Mouse (Mus musculus): Measurements from ENCODE around the gene Mvb12a.
"Not testable (repeated sequence)": the region's sequence is repeated elsewhere in the genome, so short reads cannot be mapped to it uniquely, and the experiment has no call there.

Gene Mvb12a

GRCm38 (mm10) chr8:71542632-71543343 lies at the start of gene Mvb12a:
TSS of gene Mvb12a (plus strand) at chr8:71542922.
- peak; percentile 96 to 97 for DNase-seq (ENCODE audit: low spot score in 2 of 2)

- peak; percentile 65 to 77 for DNase-seq (ENCODE audit: low spot score in 2 of 2)
Observed at GRCm38 (mm10) chr8:71495039-71495438, 47.7 kb upstream of the Mvb12a start.

- peak in 1 of 2 experiments; percentile 14 for DNase-seq (ENCODE audit: low spot score in 2 of 2)
Observed at GRCm38 (mm10) chr8:71495811-71496210, 46.9 kb upstream of the Mvb12a start.

- DNase-seq (ENCODE audit: low spot score in 2 of 2) = peak in 1 of 2 experiments; percentile 52
Observed at GRCm38 (mm10) chr8:71496481-71496880, 46.2 kb upstream of the Mvb12a start.

GRCm38 (mm10) chr8:71497077-71497645 lies 45.6 kb upstream of the Mvb12a start:
- no peak for DNase-seq (ENCODE audit: low spot score in 2 of 2)

GRCm38 (mm10) chr8:71497881-71498501 lies 44.7 kb upstream of the Mvb12a start:
- no peak for DNase-seq (ENCODE audit: low spot score in 2 of 2)

GRCm38 (mm10) chr8:71498816-71499690 lies 43.7 kb upstream of the Mvb12a start:
- DNase-seq (ENCODE audit: low spot score in 2 of 2) = no peak

GRCm38 (mm10) chr8:71504349-71504748 lies 38.4 kb upstream of the Mvb12a start:
- no peak for DNase-seq (ENCODE audit: low spot score in 2 of 2)

- DNase-seq (ENCODE audit: low spot score in 2 of 2) = no peak
Observed at GRCm38 (mm10) chr8:71505326-71505725, 37.4 kb upstream of the Mvb12a start.

GRCm38 (mm10) chr8:71505979-71506378 lies 36.7 kb upstream of the Mvb12a start:
- DNase-seq (ENCODE audit: low spot score in 2 of 2) = no peak

- peak; percentile 62 to 77 for DNase-seq (ENCODE audit: low spot score in 2 of 2)
Observed at GRCm38 (mm10) chr8:71507589-71508104, 35.1 kb upstream of the Mvb12a start.

- DNase-seq (ENCODE audit: low spot score in 2 of 2) = no peak
Observed at GRCm38 (mm10) chr8:71509316-71509715, 33.4 kb upstream of the Mvb12a start.

GRCm38 (mm10) chr8:71511644-71512043 lies 31.1 kb upstream of the Mvb12a start, which contains the start of gene Plvap:
TSS of gene Plvap (minus strand) at chr8:71511752.
- DNase-seq (ENCODE audit: low spot score in 2 of 2) = no peak

- DNase-seq (ENCODE audit: low spot score in 2 of 2) = no peak
Observed at GRCm38 (mm10) chr8:71513018-71513754, 29.5 kb upstream of the Mvb12a start.

- no peak for DNase-seq (ENCODE audit: low spot score in 2 of 2)
Observed at GRCm38 (mm10) chr8:71515043-71515442, 27.7 kb upstream of the Mvb12a start.

GRCm38 (mm10) chr8:71516786-71517185 lies 25.9 kb upstream of the Mvb12a start:
- DNase-seq (ENCODE audit: low spot score in 2 of 2) = no peak

GRCm38 (mm10) chr8:71519037-71519825 lies 23.5 kb upstream of the Mvb12a start:
- DNase-seq (ENCODE audit: low spot score in 2 of 2) = not testable (repeated sequence)

- DNase-seq (ENCODE audit: low spot score in 2 of 2) = peak; percentile 80 to 87
Observed at GRCm38 (mm10) chr8:71521634-71522033, 21.1 kb upstream of the Mvb12a start.

- no peak for DNase-seq (ENCODE audit: low spot score in 2 of 2)
Observed at GRCm38 (mm10) chr8:71525226-71526050, 17.3 kb upstream of the Mvb12a start, which contains the start of gene Ccdc194. TSS of gene Ccdc194 (minus strand) at chr8:71525711.
